Mouse (Mus musculus) megakaryocyte, embryonic 14.5 days (primary cell): ENCODE results near the gene Rasgef1b. TPM values are rescaled to one million over a fixed set of nuclear protein-coding genes. Genes with fewer than 3 reads are reported as not detected.
A peak's percentile ranks its signal among the peaks of the same experiment; 100 is the strongest.

Experiments
- H3K27me3 ChIP-seq: replicated peaks from 2 replicates; pipeline ENCODE3; 2012; ENCODE audit warnings: inconsistent platforms
- H3K36me3 ChIP-seq: replicated peaks from 2 replicates; pipeline ENCODE3; 2012; ENCODE audit warnings: low read length, inconsistent platforms, mixed read lengths
- H3K4me1 ChIP-seq: 2 replicates; pipeline ENCODE4 v1.6.1; 2012; ENCODE audit warnings: inconsistent platforms
- H3K4me3 ChIP-seq: replicated peaks from 2 replicates; pipeline ENCODE3; 2012; ENCODE audit warnings: moderate library complexity, mild to moderate bottlenecking, inconsistent platforms
- H3K9me3 ChIP-seq: 2 replicates; pipeline ENCODE4 v1.6.1; 2012; ENCODE audit warnings: inconsistent platforms
- FLI1 ChIP-seq: IDR thresholded peaks from 2 replicates; pipeline ENCODE4 v1.6.1; 2012; ENCODE audit warnings: low read length, inconsistent platforms, mixed read lengths
- GATA1 ChIP-seq: IDR thresholded peaks from 3 replicates; pipeline ENCODE4 v1.6.1; 2012; ENCODE audit warnings: mixed read lengths, low read length, inconsistent platforms, borderline replicate concordance
- polyA plus RNA-seq: library from polyadenylated mRNA; stranded (reverse); fragments of >175 nt; gene quantifications from 2 replicates; pipeline ENCODE4 v1.2.3, GENCODE M21; 2012; ENCODE audit warnings: low replicate concordance; ENCODE audit not compliant: insufficient read depth

Rasgef1b gene
- polyA plus RNA-seq, 1 experiment: 2.9 TPM

DNA sequence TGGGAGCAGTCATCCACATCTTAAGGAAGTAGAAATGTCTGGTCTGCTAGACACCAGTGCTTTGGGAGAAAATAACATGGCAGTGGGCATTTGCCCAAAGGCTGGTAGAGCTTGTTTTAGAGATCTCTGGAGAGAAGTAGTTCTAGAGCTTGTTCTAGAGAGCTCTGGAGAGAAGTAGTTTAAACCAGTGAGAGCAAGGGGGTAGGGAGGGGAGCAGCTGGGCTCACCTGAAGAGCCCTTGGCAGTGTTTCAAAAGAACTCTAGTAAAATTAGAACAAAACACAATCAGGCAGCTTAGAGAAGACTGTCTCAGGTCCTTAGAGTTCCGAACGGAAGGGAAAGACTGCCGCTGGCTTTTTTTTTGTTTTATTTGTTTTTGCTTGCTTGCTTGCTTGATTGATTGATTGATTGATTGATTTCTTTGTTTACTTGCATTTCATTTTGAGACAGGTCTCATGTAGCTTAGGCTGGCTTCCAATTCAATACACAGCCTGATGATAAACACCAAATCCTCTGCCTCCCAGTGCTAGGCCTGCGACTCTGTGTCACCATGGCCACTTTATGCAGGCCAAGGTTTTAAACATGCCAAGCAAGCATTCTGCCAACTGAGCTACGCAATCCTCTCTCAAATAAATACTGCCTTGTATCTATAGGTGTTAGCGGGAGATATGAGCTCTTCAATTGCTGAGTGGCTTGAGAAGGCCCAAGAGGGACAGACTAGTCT lies 466.5 kb downstream of the Rasgef1b start:
- Histone ChIP-seq H3K4me3 (no peak overlapping the region), H3K36me3 (no peaks in the 10 kb centered on the region), H3K4me1 (peaks cover 31% of the 10 kb centered on the region), H3K27me3 (no peaks in the 10 kb centered on the region), H3K9me3 (no peaks in the 10 kb centered on the region)
- TF ChIP-seq GATA1 (no peak), FLI1 (no peak)

DNA sequence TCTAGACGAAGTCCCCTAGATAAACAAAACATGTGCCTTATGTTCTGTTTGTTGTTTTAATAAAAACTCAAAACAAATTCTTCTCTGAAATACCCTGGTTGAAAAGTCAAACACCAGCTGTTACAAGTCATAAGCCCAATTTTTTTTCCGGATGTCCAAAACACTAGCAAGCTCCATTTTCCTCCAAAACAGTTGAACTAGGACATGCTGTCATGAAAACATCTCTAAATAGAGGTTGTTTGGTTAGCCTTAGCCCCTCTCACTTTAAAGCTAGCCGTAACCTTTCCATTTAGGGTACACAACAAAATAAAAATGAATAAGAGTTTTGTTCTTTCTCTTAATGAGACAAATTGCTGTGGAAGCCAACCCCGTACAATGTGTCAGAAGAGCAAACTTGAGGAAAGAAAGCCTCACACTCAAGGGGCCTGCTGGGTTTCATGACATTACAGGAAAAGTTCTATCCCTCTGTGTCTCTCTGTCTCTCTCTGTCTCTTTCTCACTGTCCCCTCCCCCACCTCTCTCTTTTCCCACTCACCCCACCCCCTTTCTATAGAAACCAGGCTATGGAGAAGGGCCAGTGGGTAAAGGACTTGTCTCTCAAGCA lies 467.6 kb downstream of the Rasgef1b start:
- H3K4me1 ChIP-seq: peaks cover 30% of the 10 kb centered on the region
- TF ChIP-seq FLI1 (no peak), GATA1 (no peak)
- H3K9me3 ChIP-seq: no peaks in the 10 kb centered on the region
- H3K36me3 ChIP-seq: no peaks in the 10 kb centered on the region
- no peak overlapping the region for H3K4me3 ChIP-seq
- no peaks in the 10 kb centered on the region for H3K27me3 ChIP-seq

DNA sequence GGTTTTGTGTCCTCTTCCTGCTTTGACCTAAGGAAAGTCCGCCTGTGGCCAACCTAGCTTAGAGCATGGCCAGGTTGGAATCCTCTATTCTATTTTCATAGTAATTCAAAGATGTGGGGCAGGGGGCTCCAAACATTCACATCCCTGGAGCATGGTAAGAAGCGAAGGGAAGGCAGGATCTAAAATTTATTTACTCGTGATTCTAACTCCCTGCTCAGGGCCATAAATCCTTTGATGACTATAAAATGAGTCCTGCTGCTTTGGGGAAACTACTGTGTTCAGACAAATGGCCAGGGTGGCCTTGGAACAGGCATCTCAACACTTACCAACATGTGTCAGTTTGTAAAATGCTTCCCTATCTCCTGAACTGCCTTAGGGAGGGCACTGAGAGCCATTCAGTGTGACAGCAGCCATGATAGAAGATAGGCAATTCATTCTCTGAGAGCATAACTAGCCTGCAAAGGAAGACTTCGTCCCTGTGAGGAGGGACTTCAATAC lies 470.8 kb downstream of the Rasgef1b start:
- Histone ChIP-seq H3K9me3 (no peaks in the 10 kb centered on the region), H3K36me3 (no peaks in the 10 kb centered on the region), H3K27me3 (no peaks in the 10 kb centered on the region), H3K4me3 (no peak overlapping the region), H3K4me1 (peaks cover 43% of the 10 kb centered on the region)
- TF ChIP-seq GATA1 (no peak), FLI1 (no peak)

DNA sequence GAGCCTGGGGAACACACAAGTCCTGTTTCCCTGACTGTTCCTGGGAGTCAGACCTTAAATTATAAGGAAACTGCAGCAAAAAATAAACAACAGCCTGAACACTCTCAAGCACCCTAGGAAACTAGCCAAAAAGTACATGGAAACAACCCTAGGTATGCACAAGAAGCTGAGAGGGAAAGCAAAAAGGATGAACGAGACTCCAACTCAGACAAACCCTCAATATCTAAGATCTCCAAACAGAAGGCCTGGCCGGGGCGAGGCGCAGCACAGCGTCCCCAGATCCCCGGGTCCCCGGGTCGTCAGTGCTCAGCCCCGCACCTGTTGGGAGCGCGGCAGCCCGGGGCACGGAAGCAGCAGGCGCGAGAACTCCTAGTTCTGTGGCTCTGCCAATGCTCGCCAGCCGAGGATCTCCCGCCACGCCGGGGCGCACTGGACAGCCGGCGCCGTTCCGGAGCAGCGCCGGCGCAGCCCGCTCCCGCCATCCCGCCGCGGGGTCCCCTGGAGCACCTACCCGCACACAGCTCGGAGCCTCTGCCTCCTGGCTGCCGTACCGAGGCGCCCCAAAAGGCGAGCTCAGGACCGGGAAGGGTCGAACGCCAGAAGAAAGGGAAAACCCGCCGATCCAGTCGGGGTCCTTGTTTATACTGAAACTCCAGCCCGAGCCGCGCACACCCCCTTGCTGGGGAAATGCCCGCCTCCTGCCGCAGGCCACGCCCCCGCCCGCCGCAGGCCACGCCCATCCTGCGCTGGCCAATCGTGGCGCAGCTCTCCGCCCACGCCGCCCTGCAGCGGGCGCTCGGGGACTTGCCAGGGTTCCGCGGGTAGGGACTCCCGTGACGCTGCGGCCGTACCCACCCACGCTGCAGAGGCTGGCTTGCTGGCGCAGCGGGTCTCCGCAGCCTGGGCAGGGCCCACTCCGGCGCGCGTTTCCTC lies 476.4 kb downstream of the Rasgef1b start:
- Histone ChIP-seq H3K4me3 (peak overlapping the region; percentile 97), H3K27me3 (no peaks in the 10 kb centered on the region), H3K4me1 (peaks cover 68% of the 10 kb centered on the region), H3K9me3 (no peaks in the 10 kb centered on the region), H3K36me3 (peaks cover 4% of the 10 kb centered on the region)
- TF ChIP-seq GATA1 (no peak), FLI1 (no peak)

DNA sequence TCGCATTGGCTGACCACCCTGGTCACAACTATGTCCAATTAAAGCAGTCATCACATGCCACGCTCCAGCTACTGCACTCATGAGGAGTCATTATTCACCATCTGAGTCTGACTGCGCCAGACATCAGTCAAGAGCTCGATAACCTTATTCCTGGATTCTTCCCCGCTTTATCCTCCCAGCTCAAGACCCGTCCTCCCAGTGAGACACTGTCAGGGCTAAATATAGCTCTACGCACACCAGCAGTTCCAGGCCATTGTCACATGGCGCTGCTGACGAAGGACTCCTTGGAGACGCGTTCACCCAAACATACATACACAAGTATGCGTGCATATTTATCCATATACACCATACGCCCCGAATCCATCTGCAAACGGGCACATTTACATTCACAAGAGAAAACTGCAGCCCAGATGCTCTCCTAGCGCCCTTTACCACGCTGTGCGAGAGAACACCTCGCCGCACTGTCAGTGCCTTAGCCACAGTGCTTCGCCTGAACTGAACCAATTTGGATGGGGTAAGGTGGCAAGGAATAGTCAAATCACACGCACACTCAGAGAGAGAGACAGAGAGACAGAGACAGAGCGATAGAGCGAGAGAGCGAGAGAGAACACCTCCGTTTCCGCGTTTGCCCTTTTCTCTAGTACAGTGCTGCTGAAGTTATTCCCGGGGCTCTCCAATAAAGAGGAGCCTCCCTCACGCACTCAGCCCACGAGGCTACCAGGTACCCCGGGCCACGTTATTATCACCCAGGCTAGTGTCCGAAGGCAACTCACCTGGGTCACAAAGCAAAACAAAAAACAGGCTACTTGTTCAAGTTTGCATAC lies 477.3 kb downstream of the Rasgef1b start:
- Histone ChIP-seq H3K9me3 (no peaks in the 10 kb centered on the region), H3K36me3 (peaks cover 12% of the 10 kb centered on the region), H3K4me1 (peaks cover 68% of the 10 kb centered on the region), H3K4me3 (peak overlapping the region; percentile 97), H3K27me3 (no peaks in the 10 kb centered on the region)
- TF ChIP-seq GATA1: no peak
- TF ChIP-seq FLI1: no peak

DNA sequence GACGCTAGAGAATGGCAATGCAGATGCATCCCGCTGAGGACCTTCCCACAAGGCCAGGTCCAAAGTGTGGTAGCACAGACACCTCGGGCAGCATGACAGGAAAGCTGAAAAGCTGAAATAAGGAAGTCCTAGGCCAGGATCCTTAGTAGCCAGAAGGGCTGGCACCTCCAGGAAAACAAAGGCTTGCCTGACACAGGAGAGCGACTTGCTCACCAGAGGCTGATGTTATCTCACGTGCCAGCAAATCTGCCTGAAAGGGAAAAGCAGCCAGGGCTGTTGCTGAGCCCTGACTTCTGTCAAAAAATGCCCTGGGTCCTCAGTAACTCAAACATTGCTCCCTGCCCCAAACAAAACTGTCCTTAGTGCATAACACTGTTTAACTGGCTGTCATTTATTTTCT lies 478.0 kb downstream of the Rasgef1b start:
- TF ChIP-seq FLI1: no peak
- no peak for TF ChIP-seq GATA1
- peak overlapping the region; percentile 97 for H3K4me3 ChIP-seq
- no peaks in the 10 kb centered on the region for H3K9me3 ChIP-seq
- H3K36me3 ChIP-seq: peaks cover 18% of the 10 kb centered on the region
- peaks cover 76% of the 10 kb centered on the region for H3K4me1 ChIP-seq
- H3K27me3 ChIP-seq: no peaks in the 10 kb centered on the region

DNA sequence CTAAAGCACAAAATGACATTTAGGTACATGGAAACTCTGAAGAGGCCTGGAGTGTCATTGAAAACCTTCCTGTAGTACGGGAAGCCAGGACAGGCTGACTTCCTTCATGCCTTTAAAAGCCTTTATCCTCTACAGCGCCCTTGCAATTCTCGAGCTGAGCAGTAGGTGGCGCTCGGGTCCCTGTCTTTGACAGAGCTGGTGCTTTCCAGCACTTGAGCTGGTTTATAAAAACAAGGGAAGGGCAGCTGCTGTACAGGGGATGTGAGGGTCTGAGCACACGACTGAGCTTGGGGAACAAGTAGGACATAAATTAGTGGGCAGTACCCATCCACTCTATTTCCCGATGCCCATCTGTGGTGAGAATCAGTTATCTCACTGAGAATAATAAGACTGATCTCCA lies 480.4 kb downstream of the Rasgef1b start:
- Histone ChIP-seq H3K36me3 (peaks cover 35% of the 10 kb centered on the region), H3K4me1 (peaks cover 70% of the 10 kb centered on the region), H3K4me3 (peak overlapping the region; percentile 84), H3K27me3 (no peaks in the 10 kb centered on the region), H3K9me3 (no peaks in the 10 kb centered on the region)
- no peak for TF ChIP-seq FLI1
- no peak for TF ChIP-seq GATA1

DNA sequence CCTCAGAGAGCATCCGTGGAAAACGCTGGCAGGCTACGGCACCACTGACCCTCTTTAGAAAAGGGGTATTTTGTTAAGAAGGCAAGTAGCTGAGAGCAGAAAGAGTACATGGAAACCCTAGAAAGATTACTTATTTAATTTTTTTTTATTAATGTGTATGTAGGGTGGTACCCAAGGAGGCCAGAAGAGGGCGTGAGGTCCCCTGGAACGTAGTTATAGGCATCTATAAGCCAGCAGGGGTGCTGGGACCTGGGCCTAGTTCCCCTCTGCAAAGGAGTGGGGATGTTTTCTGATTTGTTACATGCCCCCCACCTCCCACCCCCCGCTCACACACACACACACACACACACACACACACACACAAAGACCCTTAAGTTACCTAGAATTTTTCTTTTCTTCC lies 480.9 kb downstream of the Rasgef1b start:
- Histone ChIP-seq H3K36me3 (peaks cover 41% of the 10 kb centered on the region), H3K9me3 (no peaks in the 10 kb centered on the region), H3K27me3 (no peaks in the 10 kb centered on the region), H3K4me1 (peaks cover 70% of the 10 kb centered on the region), H3K4me3 (no peak overlapping the region)
- TF ChIP-seq GATA1 (no peak), FLI1 (no peak)

DNA sequence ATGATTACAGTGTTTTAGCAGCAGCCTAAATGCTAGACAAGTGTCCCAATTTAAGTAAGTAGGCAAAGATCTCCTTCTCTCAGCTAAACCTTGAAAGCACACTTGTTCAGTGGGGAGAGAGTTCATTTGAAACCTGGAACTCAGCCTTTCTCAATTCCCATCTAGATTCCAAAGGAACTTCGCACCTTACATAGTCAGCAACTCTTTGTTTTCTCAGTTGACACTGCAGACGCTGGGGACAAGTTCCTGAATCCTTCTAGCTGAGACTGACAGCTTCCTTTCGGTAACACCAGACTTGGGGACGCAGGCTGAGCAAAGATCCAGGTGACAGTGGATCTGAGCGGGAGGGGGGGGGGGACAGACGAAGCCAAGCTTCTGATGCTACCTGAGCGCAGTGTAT lies 481.4 kb downstream of the Rasgef1b start:
- no peaks in the 10 kb centered on the region for H3K9me3 ChIP-seq

More for the DNA sequence above, 481.4 kb downstream of the Rasgef1b start:
- H3K27me3 ChIP-seq: no peaks in the 10 kb centered on the region
- H3K4me1 ChIP-seq: peaks cover 75% of the 10 kb centered on the region
- TF ChIP-seq GATA1: no peak
- no peak overlapping the region for H3K4me3 ChIP-seq
- H3K36me3 ChIP-seq: peaks cover 46% of the 10 kb centered on the region
